Mouse (Mus musculus): ENCODE data around the gene Dhx29.

Gene Dhx29

DNA sequence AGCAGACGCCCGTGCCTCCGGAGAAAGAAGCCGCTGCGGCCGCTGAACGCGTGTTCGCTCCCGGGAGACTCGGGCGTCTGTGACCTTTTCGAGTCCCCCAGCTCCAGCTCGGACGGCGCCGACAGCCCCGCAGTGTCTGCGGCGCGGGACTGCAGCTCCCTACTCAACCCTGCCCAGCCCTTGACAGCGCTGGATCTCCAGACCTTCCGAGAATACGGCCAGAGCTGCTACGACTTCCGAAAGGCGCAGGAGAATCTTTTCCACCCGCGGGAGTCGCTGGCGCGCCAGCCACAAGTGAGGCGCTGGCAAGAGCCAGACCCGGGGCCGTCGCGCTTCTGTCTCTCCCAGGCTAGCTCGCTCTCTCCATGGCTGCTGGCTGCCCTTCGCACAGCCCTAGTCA lies 60.7 kb downstream of the Dhx29 start:
- peak; percentile 19 for DNase-seq

DNA sequence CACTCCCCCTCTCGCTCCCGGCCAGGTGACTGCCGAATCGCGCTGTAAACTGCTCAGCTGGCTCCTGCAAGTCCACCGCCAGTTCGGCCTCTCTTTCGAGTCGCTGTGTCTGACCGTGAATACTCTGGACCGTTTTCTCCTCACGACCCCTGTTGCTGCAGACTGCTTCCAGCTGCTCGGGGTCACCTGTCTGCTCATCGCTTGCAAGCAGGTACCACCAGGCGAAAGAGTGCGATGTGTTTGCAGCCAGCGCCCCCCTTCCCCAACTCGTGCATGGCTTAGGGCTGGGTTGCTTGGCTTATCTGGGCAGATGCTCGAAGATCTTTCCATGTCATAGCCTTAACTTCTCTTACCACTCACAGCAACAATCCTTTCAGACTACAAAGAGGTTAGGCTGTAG lies 61.6 kb downstream of the Dhx29 start:
- DNase-seq: no peak

DNA sequence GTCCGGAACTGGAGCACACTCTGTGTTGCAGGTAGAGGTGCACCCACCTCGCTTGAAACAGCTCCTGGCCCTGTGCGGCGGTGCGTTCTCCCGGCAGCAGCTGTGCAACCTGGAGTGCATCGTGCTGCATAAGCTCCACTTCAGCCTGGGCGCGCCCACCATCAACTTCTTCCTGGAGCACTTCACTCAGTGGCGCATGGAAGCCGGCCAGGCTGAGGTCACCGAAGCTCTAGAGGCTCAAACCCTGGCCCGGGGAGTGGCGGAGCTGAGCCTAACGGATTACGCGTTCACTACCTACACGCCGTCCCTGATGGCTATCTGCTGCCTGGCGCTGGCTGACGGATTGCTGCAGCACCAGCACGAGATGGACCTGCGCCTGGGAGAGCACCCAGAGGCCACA lies 62.3 kb downstream of the Dhx29 start:
- peak; percentile 75 for DNase-seq

DNA sequence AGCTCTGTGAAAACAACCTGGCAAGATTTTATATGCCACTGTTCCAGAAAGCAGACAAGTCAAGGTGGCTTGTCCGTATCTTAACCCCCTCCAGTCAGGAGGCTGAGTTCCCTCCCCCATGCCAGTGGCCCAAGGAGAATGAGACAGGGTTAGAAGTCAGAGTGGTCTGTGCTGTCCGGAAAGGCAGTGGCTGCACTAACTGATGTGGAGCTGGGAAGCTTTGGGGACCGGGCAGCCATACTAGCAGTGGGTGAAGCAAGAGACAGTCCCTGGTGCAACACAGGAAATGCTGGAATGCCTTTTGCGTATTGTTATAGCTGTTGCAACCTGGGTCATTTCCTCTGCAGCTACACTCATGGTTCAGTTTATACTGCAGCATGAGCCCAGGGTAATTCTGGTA lies 63.1 kb downstream of the Dhx29 start:
- peak; percentile 22 for DNase-seq

DNA sequence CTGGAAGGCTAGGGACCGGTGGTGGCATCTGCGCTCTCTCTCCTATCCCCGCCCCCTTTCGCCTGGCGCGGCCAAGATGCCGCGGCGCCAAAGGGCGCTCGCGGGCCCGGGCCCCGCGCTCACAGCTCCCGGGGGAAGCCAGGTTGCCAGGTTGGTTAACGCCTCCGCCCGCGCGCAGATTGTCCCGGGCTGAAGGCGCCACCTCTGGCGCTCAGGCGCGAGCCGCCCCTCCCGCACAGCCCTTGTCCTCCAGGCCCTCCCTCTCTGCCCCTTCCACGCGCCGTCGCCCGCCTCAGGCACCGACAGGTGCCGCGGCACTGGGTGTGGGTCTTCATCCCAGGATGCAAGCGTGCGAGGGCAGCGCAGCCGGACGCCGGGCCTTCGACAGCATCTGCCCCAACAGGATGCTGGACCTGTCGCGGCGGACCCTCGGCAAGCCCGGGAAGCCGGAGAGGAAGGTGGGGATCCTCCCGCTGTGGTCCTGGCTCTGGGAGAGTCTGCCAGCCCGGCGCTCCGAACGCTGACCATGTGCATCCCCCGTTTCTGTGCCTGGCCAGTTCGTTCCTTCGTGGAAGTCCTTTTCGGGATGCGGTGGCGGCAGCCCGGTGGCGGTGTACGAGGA lies 66.4 kb downstream of the Dhx29 start, which contains the start of gene Mcidas:
Gene Mcidas, plus strand, starts transcription at position 315 of the 622 bp plus-strand sequence.
- peak; percentile 37 for DNase-seq

DNA sequence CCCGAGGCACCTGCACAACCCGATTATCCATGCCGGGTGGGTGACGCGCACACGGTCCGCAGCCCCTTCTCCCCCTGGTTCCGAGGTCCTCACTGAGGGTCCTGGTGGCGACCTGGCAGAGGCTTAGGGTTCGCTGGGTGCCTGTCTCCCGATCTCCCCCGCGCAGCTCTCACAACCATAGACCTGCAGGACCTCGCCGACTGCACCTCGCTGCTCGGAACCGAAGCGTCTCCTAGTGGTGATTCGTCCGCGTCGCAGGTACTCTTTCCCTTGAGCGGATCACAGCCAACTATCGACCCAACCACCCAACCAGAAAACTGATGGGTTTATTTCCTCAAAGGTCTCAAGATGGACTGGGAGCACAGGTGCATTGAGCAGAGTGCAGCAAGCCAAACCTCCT lies 66.9 kb downstream of the Dhx29 start:
- peak; percentile 79 for DNase-seq

DNA sequence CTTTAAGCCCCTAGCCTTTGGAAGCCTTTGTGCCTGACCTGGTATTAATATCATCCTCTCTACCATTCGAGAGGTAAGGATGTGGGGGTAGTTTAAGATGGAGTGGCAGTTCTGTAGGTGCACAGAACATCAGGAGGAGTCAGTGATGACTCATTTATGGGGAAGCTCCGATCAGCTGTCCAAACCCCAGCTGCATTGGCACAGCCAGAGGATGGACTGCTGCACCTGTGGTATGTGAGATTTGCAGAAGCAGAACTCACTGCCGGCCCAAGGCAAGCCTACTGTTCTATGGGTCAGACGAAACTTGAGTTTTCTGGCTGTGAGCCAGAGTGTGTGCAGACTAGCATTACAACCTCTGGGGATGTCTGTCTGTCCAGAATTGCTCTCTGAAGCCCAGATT lies 69.2 kb downstream of the Dhx29 start:
- DNase-seq: no peak

DNA sequence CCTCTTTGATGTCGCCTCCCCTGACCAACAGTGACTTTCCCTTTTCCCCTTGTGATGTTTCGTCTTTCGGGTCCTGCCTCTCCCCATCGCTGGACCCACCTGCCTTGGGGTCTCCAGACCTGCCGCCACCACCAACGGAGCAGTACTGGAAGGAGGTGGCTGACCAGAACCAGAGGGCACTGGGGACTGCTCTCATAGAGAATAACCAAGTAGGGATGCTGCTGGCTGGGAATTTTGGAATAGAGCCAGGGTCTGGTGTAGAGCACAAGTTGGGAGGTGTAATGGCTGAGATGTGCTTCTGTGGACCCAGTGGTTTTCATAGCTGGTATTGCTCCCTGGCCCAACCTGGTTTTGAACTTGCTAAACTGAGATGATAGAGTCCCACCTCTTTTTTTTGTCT lies 70.1 kb downstream of the Dhx29 start:
- DNase-seq: no peak

DNA sequence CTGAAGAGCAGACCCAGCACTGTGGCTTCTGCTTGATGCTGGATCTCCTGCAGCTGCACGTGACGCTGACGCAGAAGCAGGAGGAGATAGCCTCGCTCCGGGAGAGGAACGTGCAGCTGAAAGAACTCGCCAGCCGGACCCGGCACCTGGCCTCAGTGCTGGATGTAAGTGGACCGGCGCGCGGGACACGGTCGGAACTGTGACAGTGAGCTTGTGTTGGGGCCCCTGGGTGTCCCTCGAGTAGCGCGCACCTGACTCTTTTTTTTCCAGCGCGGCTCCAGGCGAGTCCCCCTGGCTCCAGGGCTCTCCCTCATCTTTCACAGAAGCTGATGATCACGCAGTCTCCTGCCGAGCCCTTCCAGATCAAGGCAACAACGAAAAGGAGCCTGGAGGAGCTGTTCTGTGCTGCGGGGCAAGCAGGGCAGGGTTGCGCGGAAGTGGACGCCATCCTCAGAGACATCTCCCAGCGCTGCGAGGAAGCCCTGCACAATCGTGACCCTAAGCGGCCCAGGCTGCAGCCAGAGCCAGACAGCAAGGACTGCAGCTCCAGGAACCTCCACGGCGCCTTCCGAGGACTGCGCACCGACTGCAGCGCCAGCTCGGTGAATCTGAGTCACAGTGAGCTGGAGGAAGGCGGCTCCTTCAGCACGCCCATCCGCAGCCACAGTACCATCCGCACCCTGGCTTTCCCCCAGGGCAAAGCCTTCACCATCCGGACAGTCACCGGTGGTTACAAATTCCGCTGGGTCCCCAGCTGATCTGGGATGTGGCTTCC lies 71.4 kb downstream of the Dhx29 start:
- peak; percentile 38 for DNase-seq

DNA sequence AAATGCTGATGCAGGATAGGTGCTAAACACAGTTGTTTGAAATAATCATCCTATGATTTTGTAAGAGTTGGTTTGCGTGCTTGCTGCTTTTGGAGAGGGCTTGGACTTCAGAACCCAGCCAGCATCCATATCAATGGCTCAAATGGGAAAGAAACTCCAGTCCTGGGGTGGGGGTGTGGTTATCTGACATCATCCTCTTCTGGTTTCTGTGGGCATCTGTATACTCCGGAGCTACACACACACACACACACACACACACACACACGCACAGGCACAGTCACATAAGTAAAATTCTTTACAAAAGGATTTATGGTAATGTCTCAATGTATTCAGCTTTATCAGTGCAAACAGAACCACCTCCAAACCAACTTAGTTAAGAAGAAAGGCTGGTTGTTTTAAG lies 72.8 kb downstream of the Dhx29 start:
- DNase-seq: no peak

DNA sequence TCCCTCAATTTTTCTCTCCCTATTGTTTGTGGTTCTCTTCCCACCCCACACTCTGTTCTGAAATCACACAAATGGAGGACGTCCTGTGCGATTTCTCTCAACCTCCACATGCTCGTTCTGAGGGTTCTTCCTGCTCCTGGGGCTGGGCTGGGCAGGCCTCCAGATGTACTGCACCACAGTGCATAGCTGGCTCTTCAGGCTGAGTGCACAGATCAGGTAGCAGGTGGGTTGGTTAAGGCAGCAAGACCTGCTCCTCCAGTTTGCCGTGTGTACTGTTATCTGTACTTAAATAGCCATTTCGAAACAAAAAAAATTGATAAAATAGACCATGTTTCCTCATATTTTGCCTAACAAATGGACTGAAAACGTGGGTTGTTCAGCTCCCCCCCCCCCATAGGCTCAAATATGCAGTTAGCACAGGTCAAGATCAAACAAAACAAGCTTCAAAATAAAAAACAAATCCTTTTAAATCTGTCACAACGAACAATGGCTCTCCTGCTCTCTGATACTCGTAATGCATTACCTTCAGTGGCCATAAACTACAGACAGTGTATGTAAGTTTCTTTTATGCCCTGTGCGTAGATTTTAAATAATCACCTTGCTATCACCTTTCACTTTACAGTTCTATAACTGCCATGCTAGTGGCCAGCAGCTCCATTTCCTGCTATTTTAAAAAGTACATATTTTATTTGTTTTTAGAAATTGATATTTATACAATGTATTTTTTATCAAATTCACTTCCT lies 73.5 kb downstream of the Dhx29 start:
- peak; percentile 85 for DNase-seq

DNA sequence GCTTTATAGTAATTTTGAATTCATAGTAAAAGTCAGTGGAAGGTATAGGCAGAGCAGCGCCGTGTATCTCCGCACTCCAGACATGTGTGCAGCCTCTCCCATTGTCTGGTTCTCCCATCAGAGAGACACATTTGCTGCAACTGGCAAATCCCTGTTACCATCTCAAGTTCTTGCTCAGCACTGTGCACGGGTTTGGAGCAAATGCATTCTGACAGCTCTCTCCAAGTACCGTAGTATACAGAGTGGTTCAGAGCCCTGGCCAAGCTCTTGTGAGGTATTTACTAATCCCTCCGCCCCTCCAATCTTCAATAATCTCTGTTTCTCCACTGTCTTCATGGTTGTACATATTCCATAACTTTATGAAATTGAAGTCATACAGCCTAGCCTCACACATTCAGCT lies 85.4 kb downstream of the Dhx29 start:
- DNase-seq: no peak

DNA sequence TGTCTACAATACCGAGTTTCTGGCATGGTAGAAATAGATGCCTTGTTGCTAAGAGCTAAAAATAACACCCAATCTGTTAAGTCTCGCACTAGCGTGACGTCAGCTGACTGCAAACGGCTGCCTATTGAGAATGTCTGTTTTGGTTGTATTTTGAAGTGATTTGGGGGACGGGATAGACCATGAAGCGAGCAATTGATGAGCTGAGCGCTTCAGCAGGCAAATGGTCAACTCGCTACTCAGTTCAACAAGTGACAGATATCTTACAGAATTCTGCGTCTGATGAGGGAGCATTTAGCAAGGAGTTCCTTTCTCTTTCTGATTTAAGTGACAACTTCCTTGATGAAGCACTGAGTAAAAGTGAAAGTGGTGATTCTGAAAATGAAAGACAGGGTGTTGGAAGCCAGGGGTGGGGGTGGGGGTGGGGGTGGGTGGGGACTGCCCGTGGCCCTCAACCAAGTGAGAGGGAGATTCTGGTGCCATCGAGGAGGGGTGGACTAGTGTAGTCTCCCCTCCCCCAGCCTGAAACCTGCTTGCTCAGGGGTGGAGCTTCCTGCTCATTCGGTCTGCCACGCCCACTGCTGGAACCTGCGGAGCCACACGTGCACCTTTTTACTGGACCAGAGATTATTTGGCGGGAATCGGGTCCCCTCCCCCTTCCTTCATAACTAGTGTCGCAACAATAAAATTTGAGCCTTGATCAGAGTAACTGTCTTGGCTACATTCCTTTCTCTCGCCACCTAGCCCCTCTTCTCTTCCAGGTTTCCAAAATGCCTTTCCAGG lies 86.1 kb downstream of the Dhx29 start:
- DNase-seq: peak; percentile 45
